Mouse (Mus musculus) neural tube, embryonic 11.5 days (tissue): ENCODE results near the gene Cox20. TPM values are rescaled to one million over a fixed set of nuclear protein-coding genes. Genes with fewer than 3 reads are reported as not detected.
"Not testable (repeated sequence)": the region's sequence is repeated elsewhere in the genome, so short reads cannot be mapped to it uniquely, and the experiment has no call there.

ENCODE experiments used
- ATAC-seq: fragments of 200-750 bp; cut with Nextera tagmentation; 2 replicates; pipeline ENCODE4 v1.8.0; 2017; ENCODE audit warnings: moderate number of reproducible peaks, mild to moderate bottlenecking, moderate TSS enrichment, moderate library complexity; ENCODE audit not compliant: insufficient read depth, low FRiP score, low TSS enrichment
- DNase-seq: peaks from one replicate; pipeline ENCODE4 v3.0.0-alpha.2; 2015; ENCODE audit warnings: low spot score
- H3K27ac ChIP-seq: fragments of 300-500 bp; sonication (generic); 2 replicates; pipeline ENCODE4 v1.5.1; 2014; ENCODE audit warnings: low read depth, mild to moderate bottlenecking, low read length
- H3K27me3 ChIP-seq: fragments of 300-500 bp; sonication (generic); 2 replicates; pipeline ENCODE4 v1.6.1; 2014; ENCODE audit warnings: mild to moderate bottlenecking, low read length, mixed read lengths; ENCODE audit not compliant: control insufficient read depth, insufficient read depth
- H3K36me3 ChIP-seq: fragments of 300-500 bp; sonication (generic); 2 replicates; pipeline ENCODE4 v1.6.1; 2014; ENCODE audit warnings: mild to moderate bottlenecking, low read length, moderate library complexity, mixed read lengths; ENCODE audit not compliant: control insufficient read depth, insufficient read depth
- H3K4me1 ChIP-seq: fragments of 300-500 bp; sonication (generic); 2 replicates; pipeline ENCODE4 v1.6.1; 2014; ENCODE audit warnings: low read length, mixed read lengths; ENCODE audit not compliant: control insufficient read depth, insufficient read depth
- H3K4me2 ChIP-seq: fragments of 300-500 bp; sonication (generic); 2 replicates; pipeline ENCODE4 v1.6.1; 2014; ENCODE audit warnings: low read depth, mild to moderate bottlenecking, moderate library complexity
- H3K4me3 ChIP-seq: fragments of 300-500 bp; sonication (generic); 2 replicates; pipeline ENCODE4 v1.5.1; 2014; ENCODE audit warnings: low read depth, low read length
- H3K9ac ChIP-seq: fragments of 300-500 bp; sonication (generic); 2 replicates; pipeline ENCODE4 v1.6.1; 2014; ENCODE audit warnings: mild to moderate bottlenecking, low read length
- H3K9me3 ChIP-seq: fragments of 300-500 bp; sonication (generic); 2 replicates; pipeline ENCODE4 v1.6.1; 2016; ENCODE audit warnings: low read length; ENCODE audit not compliant: control insufficient read depth
- WGBS: fragments of 180-500 bp; shearing (Covaris S2); extraction: QIAGEN DNeasy Blood & Tissue Kit; methylation state at CpG from one replicate; pipeline ENCODE4 v1.1.7; 2014; 5-methylcytosine and 5-hydroxymethylcytosine counted together
- polyA plus RNA-seq: library from polyadenylated mRNA; unstranded; fragments of >200 nt; fragmentation: Nextera tagmentation; extraction: Ambion mirVana; gene quantifications from 2 replicates; pipeline ENCODE4 v1.2.1, GENCODE M21; 2014

Cox20 gene
- polyA plus RNA-seq, 1 experiment from 2014 or later, result 104 TPM

DNA sequence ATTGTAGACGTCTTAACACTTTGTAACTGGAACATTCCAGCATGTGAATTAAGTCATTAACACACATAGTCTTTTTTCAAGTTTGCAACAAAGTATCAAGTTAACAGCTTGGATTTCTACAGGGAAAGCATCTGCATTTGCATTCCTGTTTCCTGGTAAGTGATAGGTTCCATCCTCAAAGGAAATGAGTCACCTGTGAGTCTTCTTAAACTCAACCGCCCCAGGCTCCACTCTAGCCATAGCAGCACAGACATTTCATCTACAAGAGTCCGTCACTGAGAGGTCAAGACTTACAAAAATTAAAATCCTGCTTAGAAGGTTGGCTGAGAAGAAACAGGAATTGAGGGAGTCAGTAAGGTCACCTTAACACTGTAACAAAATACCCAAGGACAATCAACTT, 27.2 kb upstream of the Cox20 start:
- Histone ChIP-seq H3K9me3 (no peaks in the 10 kb centered on the region; the same call in 1 of the 2 replicates), H3K27me3 (no peaks in the 10 kb centered on the region), H3K4me2 (no peak overlapping the region), H3K27ac (no peak overlapping the region), H3K4me3 (no peak overlapping the region), H3K9ac (no peak overlapping the region), H3K36me3 (no peaks in the 10 kb centered on the region), H3K4me1 (no peaks in the 10 kb centered on the region)
- DNase-seq (no peak), ATAC-seq (no peak)
- 85% methylated on average over 3 of the region's 3 CpGs for WGBS

DNA sequence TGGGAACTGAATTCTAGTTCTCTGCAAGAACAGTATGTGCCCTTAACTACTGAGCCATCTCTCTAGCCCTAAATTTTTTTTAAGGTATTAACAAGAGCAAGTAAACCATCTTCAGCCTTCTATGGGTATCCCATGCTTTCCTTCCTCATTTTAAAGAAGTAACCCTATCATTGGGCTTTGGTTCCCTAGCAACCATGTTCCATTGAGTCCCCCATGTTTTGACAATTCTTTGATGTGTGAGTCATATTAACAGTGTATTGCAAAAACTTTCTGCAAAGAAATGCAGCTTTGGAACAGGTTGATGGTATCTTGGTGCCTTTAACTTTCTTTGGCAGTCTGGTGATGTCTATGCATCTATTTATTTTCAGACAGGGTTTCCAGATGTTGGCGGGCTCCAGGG, 24.9 kb upstream of the Cox20 start:
- no peak for DNase-seq

DNA sequence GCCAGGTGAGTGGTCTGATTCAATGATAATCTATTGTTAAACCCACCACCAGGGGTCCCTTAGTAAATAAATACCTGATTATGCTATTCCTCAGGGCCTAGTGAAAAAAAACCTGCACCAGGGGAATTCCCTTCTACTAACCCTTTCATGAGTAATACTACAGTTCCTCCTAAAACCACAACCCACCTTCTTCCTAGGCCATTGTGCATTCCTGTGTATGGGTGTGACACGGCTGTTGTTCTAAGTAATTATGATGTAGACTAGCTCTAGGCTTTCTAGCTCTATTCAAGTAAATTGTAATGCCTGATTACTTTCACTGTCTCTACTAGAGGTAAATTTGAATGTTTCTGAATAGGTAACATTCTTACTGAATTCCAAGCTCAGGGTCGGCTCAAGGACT, 17.7 kb upstream of the Cox20 start:
- not testable (repeated sequence) for ATAC-seq, H3K4me1 ChIP-seq, H3K4me3 ChIP-seq, H3K9me3 ChIP-seq, H3K9ac ChIP-seq, DNase-seq, H3K36me3 ChIP-seq, H3K27ac ChIP-seq, H3K4me2 ChIP-seq, H3K27me3 ChIP-seq
- WGBS, result 89% methylated on average over 2 of the region's 2 CpGs

More for the DNA sequence above, 24.9 kb upstream of the Cox20 start:
- WGBS, result 97% methylated on average over 1 of the region's 1 CpGs
- Histone ChIP-seq H3K4me2 (no peak overlapping the region), H3K4me1 (no peaks in the 10 kb centered on the region), H3K36me3 (no peaks in the 10 kb centered on the region), H3K27ac (no peak overlapping the region), H3K9ac (no peak overlapping the region), H3K27me3 (no peaks in the 10 kb centered on the region), H3K9me3 (no peaks in the 10 kb centered on the region; the same call in 1 of the 2 replicates), H3K4me3 (no peak overlapping the region)
- ATAC-seq, result no peak

DNA sequence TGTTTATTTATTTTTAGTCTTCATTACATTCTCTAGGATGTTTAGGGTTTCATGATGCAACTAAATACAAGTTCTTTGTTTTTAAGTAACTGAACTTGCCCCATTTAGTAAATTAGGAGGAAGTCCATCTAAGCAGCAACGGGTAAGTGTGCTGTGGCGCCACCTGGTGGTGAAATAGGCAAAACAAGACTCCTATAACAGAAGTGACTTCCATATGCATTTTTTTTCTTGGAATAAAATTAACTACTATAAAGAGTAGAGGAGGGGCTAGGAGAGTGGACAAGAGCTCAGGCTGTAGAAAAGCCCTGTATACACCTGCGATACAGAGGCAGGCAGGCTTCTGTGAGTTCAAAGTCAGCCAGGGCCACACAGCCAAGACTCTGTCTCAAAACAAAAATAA, 15.5 kb upstream of the Cox20 start:
- H3K27ac ChIP-seq, result no peak overlapping the region
- H3K4me1 ChIP-seq, result no peaks in the 10 kb centered on the region
- no peaks in the 10 kb centered on the region for H3K9me3 ChIP-seq
- WGBS, result 26% methylated on average over 3 of the region's 3 CpGs
- ATAC-seq (peak; percentile 61), DNase-seq (peak; percentile 64)
- H3K9ac ChIP-seq, result no peak overlapping the region
- H3K27me3 ChIP-seq, result no peaks in the 10 kb centered on the region
- no peaks in the 10 kb centered on the region for H3K36me3 ChIP-seq
- H3K4me2 ChIP-seq, result no peak overlapping the region
- H3K4me3 ChIP-seq, result no peak overlapping the region

DNA sequence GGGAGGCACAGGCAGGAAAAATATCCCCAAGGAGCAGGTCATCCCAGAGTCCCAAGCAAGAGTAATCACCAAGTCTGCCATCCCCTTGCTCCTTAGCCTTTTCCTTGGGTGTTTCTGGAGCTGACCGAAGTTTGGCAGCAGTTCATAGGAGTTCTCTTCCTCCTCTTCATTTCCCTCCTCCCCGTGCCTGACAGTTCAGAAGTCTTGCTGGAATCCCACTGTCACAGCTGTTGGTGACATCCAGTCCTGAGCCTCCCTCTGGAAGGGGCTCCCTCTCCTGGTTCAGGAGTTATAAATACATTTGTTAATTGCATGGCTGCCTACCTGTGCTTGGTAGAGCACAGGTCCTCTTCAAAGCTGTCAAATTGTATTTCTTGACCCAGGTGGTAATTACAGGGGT, 9.4 kb upstream of the Cox20 start:
- Histone ChIP-seq H3K27me3 (no peaks in the 10 kb centered on the region), H3K9me3 (no peaks in the 10 kb centered on the region), H3K4me1 (no peaks in the 10 kb centered on the region), H3K4me2 (no peak overlapping the region), H3K4me3 (no peak overlapping the region), H3K36me3 (no peaks in the 10 kb centered on the region), H3K9ac (no peak overlapping the region), H3K27ac (no peak overlapping the region)
- no peak for ATAC-seq
- no peak for DNase-seq
- 73% methylated on average over 2 of the region's 2 CpGs for WGBS

DNA sequence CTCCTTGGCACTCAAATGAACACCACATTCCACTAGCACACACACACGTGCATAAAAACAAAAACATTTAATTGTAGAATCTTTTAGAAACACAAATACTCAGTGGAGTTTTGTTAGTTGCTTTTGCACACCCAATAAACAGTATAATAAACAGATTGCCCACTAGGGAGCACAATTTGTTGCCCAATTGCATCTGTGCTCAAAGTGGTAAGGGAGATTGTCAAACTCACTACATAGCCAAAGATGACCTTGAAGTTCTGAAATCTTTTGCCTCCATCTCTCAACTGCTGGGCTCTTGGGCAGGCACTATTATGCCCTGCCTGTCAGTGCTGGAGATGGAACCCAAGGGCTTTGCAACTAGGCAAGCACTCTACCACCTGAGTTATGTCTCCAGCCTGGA, 8.8 kb upstream of the Cox20 start:
- DNase-seq (no peak), ATAC-seq (no peak)
- Histone ChIP-seq H3K27me3 (no peaks in the 10 kb centered on the region), H3K9me3 (no peaks in the 10 kb centered on the region), H3K4me3 (no peak overlapping the region), H3K27ac (no peak overlapping the region), H3K4me2 (no peak overlapping the region), H3K9ac (no peak overlapping the region), H3K4me1 (no peaks in the 10 kb centered on the region), H3K36me3 (no peaks in the 10 kb centered on the region)
- 71% methylated on average over 1 of the region's 1 CpGs for WGBS

DNA sequence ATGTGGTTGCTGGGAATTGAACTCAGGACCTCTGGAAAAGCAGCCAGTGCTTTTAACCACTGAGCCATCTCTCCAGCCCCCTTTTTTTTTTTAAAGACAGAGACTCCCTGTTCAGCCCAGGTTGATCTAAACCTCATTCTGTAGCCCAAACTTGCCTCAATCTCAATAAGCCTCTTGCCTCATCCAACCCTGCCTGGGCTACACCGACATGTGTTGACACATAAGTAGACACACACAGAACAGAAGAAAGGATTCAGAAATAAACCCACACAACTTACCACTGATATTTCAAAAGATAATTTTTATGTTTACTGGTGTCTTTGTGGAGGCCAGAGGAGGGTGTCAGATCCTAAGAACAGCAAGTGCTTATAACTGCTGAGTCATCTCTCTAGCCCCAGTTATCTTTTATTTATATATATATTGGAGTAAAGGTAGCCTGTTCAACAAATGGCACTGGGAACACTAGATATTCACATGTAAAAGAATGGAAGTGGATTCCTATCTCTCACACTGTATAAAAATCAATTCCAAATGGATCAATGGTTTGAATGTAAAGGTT, 5.8 kb upstream of the Cox20 start:
- Histone ChIP-seq H3K36me3 (no peaks in the 10 kb centered on the region), H3K27ac (no peak overlapping the region)
- ATAC-seq, result no peak

DNA sequence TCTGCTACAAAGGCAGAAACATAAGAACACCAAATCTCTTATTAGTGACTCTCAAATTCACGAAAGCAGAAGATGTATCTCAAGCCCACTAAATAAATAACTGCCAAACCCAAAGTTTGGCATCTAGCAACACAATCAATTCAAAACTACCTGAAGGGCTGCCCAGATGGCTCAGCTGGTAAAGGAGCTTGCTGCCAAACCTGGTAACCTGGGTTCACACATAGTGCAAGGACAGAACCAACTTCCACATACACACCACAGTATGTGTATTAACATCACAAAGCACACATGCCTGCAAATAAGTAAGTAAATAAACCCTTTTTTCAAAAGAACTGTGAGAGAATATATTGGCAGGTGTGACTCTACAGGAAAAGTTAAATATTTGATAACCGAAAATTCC, 4.7 kb upstream of the Cox20 start:
- Histone ChIP-seq H3K4me1 (peaks cover 5% of the 10 kb centered on the region; the same call in 1 of the 2 replicates), H3K4me3 (no peak overlapping the region), H3K9ac (no peak overlapping the region), H3K36me3 (no peaks in the 10 kb centered on the region), H3K27ac (no peak overlapping the region), H3K4me2 (no peak overlapping the region), H3K9me3 (no peaks in the 10 kb centered on the region), H3K27me3 (no peaks in the 10 kb centered on the region)
- DNase-seq (no peak), ATAC-seq (no peak)
- 90% methylated on average over 2 of the region's 2 CpGs for WGBS

More for the DNA sequence above, 5.8 kb upstream of the Cox20 start:
- H3K4me3 ChIP-seq, result no peak overlapping the region
- 97% methylated on average over 1 of the region's 1 CpGs for WGBS
- H3K9me3 ChIP-seq, result no peaks in the 10 kb centered on the region
- H3K27me3 ChIP-seq, result no peaks in the 10 kb centered on the region
- H3K9ac ChIP-seq, result no peak overlapping the region
- no peak for DNase-seq
- H3K4me2 ChIP-seq, result no peak overlapping the region
- H3K4me1 ChIP-seq, result peaks cover 5% of the 10 kb centered on the region; the same call in 1 of the 2 replicates

DNA sequence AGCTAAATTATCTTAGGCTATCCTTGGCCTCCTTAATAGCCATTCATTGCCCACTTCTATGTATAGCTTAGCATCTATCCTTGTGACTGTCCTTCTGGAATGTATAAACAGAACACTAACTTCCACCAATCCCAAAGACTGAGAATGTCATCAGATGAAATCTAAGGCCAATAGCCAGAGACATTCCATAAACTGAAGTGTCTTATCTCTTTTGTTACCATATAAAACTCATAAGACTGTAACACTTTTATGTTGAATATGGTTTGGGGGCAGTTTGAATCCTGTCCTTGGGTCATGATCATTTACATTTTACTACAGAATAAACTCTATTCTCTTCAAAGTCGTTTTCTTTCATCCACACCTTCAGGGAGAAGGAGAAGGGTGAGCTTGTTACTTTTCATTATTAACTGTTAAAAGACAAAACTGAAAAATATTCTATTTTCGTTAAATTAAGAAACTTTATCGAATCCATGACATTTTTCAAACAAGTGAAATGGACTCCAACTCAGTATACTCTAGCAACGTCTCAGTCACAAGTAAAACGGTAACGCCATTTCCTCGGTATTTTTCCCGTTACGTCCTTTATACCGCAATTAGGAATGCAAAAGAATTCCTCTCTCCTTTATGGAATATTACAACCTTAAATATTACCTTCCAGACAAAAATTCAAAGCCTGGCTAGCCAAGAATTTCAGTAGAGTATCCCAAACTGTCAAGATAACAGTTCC, 1.5 kb upstream of the Cox20 start:
- Histone ChIP-seq H3K4me2 (peak overlapping the region; percentile 76), H3K27me3 (no peaks in the 10 kb centered on the region), H3K36me3 (peaks cover 2% of the 10 kb centered on the region; the same call in 1 of the 2 replicates), H3K27ac (peak overlapping the region; percentile 100), H3K4me3 (peak overlapping the region; percentile 65), H3K9me3 (no peaks in the 10 kb centered on the region), H3K4me1 (peaks cover 16% of the 10 kb centered on the region), H3K9ac (peak overlapping the region; percentile 96)
- DNase-seq, result no peak
- ATAC-seq, result no peak
- WGBS, result 58% methylated on average over 10 of the region's 10 CpGs
